14 mouse cellular contexts compared by ENCODE assay signal in the genomic region with DNA sequence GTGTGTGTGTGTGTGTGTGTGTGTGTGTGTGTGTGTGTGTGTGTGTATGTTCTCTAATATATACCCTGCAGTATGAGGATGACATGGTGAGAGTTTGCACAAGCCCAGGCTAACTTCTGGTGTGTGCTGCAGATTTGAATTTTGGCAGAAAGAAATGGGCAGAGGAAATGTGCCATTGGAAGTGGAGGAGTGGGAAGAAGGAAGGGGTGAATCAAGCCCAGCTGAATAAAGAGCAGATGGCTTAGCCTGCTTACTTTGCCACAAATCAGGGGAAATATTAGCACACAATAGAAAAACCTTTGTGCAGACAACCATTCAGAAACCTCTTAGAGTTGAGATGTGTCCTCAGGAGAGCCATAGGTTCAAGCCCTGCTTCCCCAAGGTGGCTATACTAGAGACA.
"Had no signal": no experiment of that assay in that cellular context is flagged by ENCODE, and none has a peak within 500 bp of the region (broad histone marks: within the 10 kb centered on the region; RNA-seq: fewer than 3 reads in every experiment).

No protein-coding gene starts in this region.

- H3K36me3 ChIP-seq: limb, embryonic 12.5 days; liver, embryonic 13.5 days; lung, embryonic 15.5 days; neural tube, embryonic 12.5 days had no signal

- H3K9me3 ChIP-seq: limb, embryonic 12.5 days; liver, embryonic 13.5 days; lung, embryonic 15.5 days; neural tube, embryonic 12.5 days had no signal

- ATAC-seq: liver, postnatal 0 days had no signal

- H3K27ac ChIP-seq: kidney, postnatal 0 days; limb, embryonic 12.5 days; liver, embryonic 13.5 days; lung, embryonic 15.5 days; neural tube, embryonic 12.5 days had no signal

- H3K4me2 ChIP-seq: limb, embryonic 12.5 days; liver, embryonic 13.5 days; lung, embryonic 15.5 days; neural tube, embryonic 12.5 days had no signal

- H3K4me3 ChIP-seq: limb, embryonic 12.5 days; liver, embryonic 13.5 days; lung, embryonic 15.5 days; myocyte; neural tube, embryonic 12.5 days had no signal

- H3K9ac ChIP-seq: limb, embryonic 12.5 days; liver, embryonic 13.5 days; liver, postnatal 0 days; lung, embryonic 15.5 days; neural tube, embryonic 12.5 days had no signal

- DNase-seq: kidney, adult 11 months; kidney, adult 9 months; kidney, postnatal 36 days; liver; liver, embryonic 13.5 days; liver, postnatal 0 days; midbrain, embryonic 14.5 days; retina, postnatal 1 day; thymus, postnatal 14 days had no signal

- H3K27me3 ChIP-seq: limb, embryonic 12.5 days; liver, embryonic 13.5 days; lung, embryonic 15.5 days; neural tube, embryonic 12.5 days had no signal

- H3K4me1 ChIP-seq: liver, embryonic 13.5 days; lung, embryonic 15.5 days had no signal
